Mouse (Mus musculus) limb, embryonic 15.5 days (tissue): ENCODE data around the gene Baiap2. TPM values are rescaled to one million over a fixed set of nuclear protein-coding genes. Genes with fewer than 3 reads are reported as not detected.

ENCODE experiments used
- ATAC-seq: fragments of 200-750 bp; cut with Nextera tagmentation; 2 replicates; pipeline ENCODE4 v1.8.0; 2017; ENCODE audit warnings: low read depth, moderate TSS enrichment; ENCODE audit not compliant: insufficient number of reproducible peaks, low FRiP score, low TSS enrichment
- H3K27ac ChIP-seq: fragments of 300-500 bp; sonication (generic); 2 replicates; pipeline ENCODE4 v1.5.1; 2015; ENCODE audit warnings: moderate library complexity, mild to moderate bottlenecking, inconsistent platforms
- H3K27me3 ChIP-seq: fragments of 300-500 bp; sonication (generic); 2 replicates; pipeline ENCODE4 v1.6.1; 2015; ENCODE audit warnings: inconsistent platforms
- H3K36me3 ChIP-seq: fragments of 300-500 bp; sonication (generic); 2 replicates; pipeline ENCODE4 v1.6.1; 2015; ENCODE audit warnings: inconsistent platforms
- H3K4me1 ChIP-seq: fragments of 300-500 bp; sonication (generic); 2 replicates; pipeline ENCODE4 v1.6.1; 2015; ENCODE audit warnings: inconsistent platforms
- H3K4me2 ChIP-seq: fragments of 300-500 bp; sonication (generic); 2 replicates; pipeline ENCODE4 v1.6.1; 2015; ENCODE audit warnings: mild to moderate bottlenecking, inconsistent platforms
- H3K4me3 ChIP-seq: fragments of 300-500 bp; sonication (generic); 2 replicates; pipeline ENCODE4 v1.5.1; 2015; ENCODE audit warnings: mild to moderate bottlenecking, inconsistent platforms
- H3K9ac ChIP-seq: fragments of 300-500 bp; sonication (generic); 2 replicates; pipeline ENCODE4 v1.6.1; 2015; ENCODE audit warnings: inconsistent platforms
- H3K9me3 ChIP-seq: fragments of 300-500 bp; sonication (generic); 2 replicates; pipeline ENCODE4 v1.6.1; 2016; ENCODE audit warnings: inconsistent platforms
- WGBS: fragments of 180-500 bp; shearing (Covaris S2); methylation state at CpG from one replicate; pipeline ENCODE4 v1.1.7; 2015; 5-methylcytosine and 5-hydroxymethylcytosine counted together
- polyA plus RNA-seq: library from polyadenylated mRNA; unstranded; fragments of >200 nt; fragmentation: Nextera tagmentation; extraction: Ambion mirVana; gene quantifications from 2 replicates; pipeline ENCODE4 v1.2.1, GENCODE M21; 2015

Gene Baiap2
- polyA plus RNA-seq, 1 experiment from 2014 or later = 40.2 TPM

DNA sequence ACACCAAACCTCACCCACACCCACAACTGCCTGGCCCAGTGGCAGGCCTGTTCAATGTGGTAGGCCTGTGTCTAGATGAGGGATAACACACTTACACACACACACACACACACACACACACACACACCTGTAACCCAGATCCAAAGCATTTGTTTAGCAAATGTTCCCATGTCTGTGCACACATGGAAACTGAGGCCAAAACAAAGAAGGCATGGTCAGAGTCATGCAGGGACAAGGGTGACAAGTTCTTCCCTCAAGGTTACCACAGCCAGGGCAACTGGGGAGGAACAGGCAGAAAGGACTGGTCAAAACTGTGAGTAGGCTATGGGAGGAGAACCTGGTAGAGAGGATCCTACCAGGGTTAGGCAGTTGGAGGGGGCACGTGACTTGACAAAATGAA, 65.9 kb downstream of the Baiap2 start:
- no peak overlapping the region for H3K27ac ChIP-seq
- no peak overlapping the region for H3K4me2 ChIP-seq
- H3K9ac ChIP-seq = no peak overlapping the region
- no peaks in the 10 kb centered on the region for H3K9me3 ChIP-seq
- peaks cover 14% of the 10 kb centered on the region for H3K4me1 ChIP-seq
- peaks cover 11% of the 10 kb centered on the region for H3K27me3 ChIP-seq
- no peak overlapping the region for H3K4me3 ChIP-seq
- no peak for ATAC-seq
- H3K36me3 ChIP-seq = peaks cover 20% of the 10 kb centered on the region
- 92% methylated on average over 1 of the region's 1 CpGs for WGBS

- H3K9me3 ChIP-seq = no peaks in the 10 kb centered on the region
- H3K4me3 ChIP-seq = no peak overlapping the region
- no peak overlapping the region for H3K27ac ChIP-seq
- no peak overlapping the region for H3K4me2 ChIP-seq
- peaks cover 11% of the 10 kb centered on the region for H3K27me3 ChIP-seq
- no peak overlapping the region for H3K9ac ChIP-seq
- peaks cover 16% of the 10 kb centered on the region for H3K4me1 ChIP-seq
- ATAC-seq = no peak
- WGBS = 83% methylated on average over 8 of the region's 8 CpGs
- peaks cover 19% of the 10 kb centered on the region for H3K36me3 ChIP-seq
Measured at GRCm38 (mm10) chr11:120008956-120009355, 66.4 kb downstream of the Baiap2 start.

DNA sequence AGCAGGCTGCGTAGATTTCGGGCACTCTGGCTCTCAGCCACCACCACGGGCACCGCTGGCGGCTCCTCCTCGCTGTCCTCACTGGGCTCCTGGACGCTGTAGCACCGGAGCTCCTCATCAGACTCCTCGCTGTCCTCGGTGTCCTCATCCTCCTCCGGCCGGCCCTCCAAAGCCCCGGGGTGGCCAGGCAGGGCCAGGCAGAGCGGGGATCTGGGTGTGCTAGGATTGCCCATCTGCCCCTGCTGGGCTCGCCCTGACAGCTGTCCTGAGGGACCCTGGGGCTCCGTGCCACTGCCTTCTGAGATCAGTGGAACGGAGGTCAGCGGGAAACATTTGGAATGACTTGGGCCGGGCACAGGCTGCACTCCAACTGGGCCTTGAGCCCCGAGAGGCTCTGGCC, 67.4 kb downstream of the Baiap2 start:
- WGBS = 84% methylated on average over 20 of the region's 20 CpGs
- Histone ChIP-seq H3K9ac (no peak overlapping the region), H3K4me3 (no peak overlapping the region), H3K36me3 (peaks cover 17% of the 10 kb centered on the region), H3K27me3 (peaks cover 11% of the 10 kb centered on the region), H3K4me1 (peaks cover 16% of the 10 kb centered on the region), H3K9me3 (no peaks in the 10 kb centered on the region), H3K27ac (no peak overlapping the region), H3K4me2 (no peak overlapping the region)
- no peak for ATAC-seq

DNA sequence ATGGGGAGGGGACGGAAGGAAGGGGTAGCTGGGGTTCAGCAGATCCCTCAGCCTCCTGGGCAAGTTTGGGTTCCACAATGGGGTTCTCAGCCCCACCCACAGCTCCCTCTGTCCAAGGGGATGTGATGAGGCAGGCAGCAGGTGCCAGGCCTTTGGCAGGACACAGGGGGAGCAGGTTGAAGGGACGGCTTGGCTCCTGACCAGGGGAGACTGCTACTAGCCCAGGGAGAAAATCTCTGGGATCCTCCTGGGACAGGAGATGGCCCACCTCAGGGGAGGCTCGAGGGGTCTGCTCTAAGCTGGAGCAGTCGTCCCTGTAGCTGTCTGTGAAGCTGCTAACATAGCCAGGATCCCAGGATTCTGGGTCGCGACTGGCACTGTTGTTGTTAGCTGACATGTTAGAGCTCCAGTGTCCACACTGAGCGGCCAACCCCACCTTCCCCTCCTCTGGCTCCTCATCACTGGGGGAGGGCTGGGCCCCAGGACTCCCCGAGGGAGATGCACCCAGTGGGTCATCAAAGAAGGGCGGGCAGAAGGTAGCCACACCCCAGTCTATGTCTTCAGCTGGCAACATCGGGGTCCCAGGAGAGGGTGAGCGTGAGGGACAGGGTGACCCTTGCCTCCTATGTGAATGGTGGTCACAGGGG, 68.7 kb downstream of the Baiap2 start:
- Histone ChIP-seq H3K4me3 (no peak overlapping the region), H3K27me3 (peaks cover 11% of the 10 kb centered on the region), H3K9ac (no peak overlapping the region), H3K4me1 (peaks cover 16% of the 10 kb centered on the region), H3K4me2 (peak overlapping the region; percentile 24; the same call in 1 of the 2 replicates), H3K9me3 (no peaks in the 10 kb centered on the region), H3K27ac (no peak overlapping the region), H3K36me3 (peaks cover 8% of the 10 kb centered on the region)
- no peak for ATAC-seq
- 78% methylated on average over 11 of the region's 11 CpGs for WGBS

DNA sequence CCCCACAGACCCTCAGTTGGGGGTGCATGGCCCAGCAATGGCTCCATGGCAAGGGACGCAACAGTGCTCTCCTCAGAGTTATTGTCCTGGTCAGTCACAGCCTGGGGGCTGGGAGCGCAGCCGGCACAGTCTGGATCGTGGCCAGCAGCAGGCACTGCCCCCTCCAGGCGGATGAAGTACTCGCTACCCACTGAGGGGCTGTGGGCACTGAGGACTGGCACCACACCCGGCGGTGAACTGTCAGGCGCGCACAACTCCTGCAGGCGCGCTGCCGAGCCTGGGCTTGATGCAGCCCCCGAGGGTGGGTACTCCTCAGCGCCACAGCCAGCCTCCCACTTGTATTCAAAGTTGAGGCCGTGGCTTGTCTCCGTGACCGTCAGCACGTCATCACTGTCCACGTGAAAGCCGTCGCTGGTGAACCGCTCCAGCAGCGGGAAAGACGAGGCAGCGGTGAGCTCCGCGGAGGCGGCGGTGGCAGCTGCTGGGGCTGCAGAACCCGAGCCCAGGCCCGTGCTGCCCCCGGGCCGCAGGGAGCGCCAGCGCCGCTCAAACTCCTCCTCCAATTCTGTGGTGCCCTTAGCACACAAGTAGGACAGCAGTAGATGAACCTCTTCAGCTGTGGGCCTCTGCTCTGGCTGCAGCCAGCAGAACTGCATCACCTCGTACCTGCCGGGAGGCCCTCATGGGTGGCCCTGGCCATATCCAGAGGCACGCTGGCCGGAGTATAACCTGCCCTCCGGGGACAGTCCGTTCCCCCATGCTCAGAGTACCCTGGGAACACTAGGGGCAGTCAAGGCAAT, 69.4 kb downstream of the Baiap2 start:
- Histone ChIP-seq H3K36me3 (peaks cover 1% of the 10 kb centered on the region; the same call in 1 of the 2 replicates), H3K4me1 (peaks cover 16% of the 10 kb centered on the region), H3K27me3 (peaks cover 11% of the 10 kb centered on the region), H3K9me3 (no peaks in the 10 kb centered on the region), H3K9ac (no peak overlapping the region), H3K27ac (no peak overlapping the region), H3K4me3 (no peak overlapping the region; the same call in 1 of the 2 replicates), H3K4me2 (peak overlapping the region; percentile 24)
- WGBS = 34% methylated on average over 43 of the region's 43 CpGs
- no peak for ATAC-seq

GRCm38 (mm10) chr11:120012702-120013101, 70.1 kb downstream of the Baiap2 start:
- Histone ChIP-seq H3K4me1 (peaks cover 16% of the 10 kb centered on the region), H3K27me3 (peaks cover 11% of the 10 kb centered on the region), H3K27ac (no peak overlapping the region), H3K9ac (no peak overlapping the region), H3K9me3 (no peaks in the 10 kb centered on the region), H3K4me2 (no peak overlapping the region), H3K36me3 (no peaks in the 10 kb centered on the region), H3K4me3 (no peak overlapping the region)
- no peak for ATAC-seq
- WGBS = 82% methylated on average over 13 of the region's 13 CpGs

DNA sequence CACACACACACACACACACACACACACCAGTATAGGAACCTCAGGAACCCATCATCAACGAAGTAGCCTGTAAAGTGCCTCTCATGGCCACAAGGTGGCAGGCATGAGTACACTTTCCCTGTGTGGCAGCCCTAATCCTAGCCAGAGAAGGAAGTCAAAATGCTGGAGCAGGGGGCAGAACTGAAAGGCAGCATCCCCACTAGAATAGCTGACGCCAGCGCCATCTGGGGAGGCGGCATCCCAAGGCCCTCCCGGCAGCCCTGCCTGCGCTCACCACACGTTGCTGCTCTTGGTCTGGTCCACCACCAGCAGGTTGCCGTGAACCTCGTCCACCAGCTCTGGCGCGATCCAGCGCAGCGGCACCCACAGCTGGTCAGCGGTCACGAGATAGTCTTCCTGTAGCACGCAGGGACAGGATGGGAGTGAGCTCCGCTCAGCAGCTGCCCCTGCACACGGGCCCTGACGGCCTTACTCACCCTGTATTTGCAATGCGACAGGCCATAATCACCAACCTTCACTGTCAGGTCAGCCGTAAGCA, 70.7 kb downstream of the Baiap2 start:
- Histone ChIP-seq H3K4me3 (peak overlapping the region; percentile 35), H3K36me3 (no peaks in the 10 kb centered on the region), H3K4me1 (peaks cover 16% of the 10 kb centered on the region), H3K27me3 (peaks cover 11% of the 10 kb centered on the region), H3K4me2 (peak overlapping the region; percentile 57), H3K27ac (no peak overlapping the region), H3K9me3 (no peaks in the 10 kb centered on the region), H3K9ac (peak overlapping the region; percentile 8; the same call in 1 of the 2 replicates)
- ATAC-seq = peak; percentile 57; the same call in 1 of the 2 replicates
- WGBS = 17% methylated on average over 21 of the region's 21 CpGs

DNA sequence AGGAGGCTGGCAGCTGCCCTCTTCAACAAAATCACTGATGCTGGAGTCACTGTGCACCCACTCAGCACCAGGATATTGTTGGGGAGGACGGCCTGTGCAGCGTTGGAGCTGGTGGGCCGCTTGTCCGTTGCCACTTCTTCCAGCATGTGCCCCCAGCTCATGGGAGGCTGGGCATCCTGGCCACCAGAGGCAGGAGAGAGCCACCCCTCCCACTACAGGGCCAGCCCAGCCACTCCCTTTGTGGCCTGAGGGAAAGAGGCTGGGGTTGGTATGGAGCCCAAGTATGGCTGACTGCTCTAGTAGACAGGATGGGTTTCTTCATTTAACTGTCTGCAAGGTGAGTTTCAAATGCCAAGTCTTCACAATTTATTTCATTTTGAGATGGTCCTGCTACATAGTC, 72.2 kb downstream of the Baiap2 start:
- Histone ChIP-seq H3K4me2 (no peak overlapping the region), H3K9ac (no peak overlapping the region), H3K4me3 (no peak overlapping the region), H3K9me3 (no peaks in the 10 kb centered on the region), H3K27ac (no peak overlapping the region), H3K36me3 (no peaks in the 10 kb centered on the region), H3K27me3 (peaks cover 11% of the 10 kb centered on the region), H3K4me1 (peaks cover 16% of the 10 kb centered on the region)
- no peak for ATAC-seq
- WGBS = 90% methylated on average over 4 of the region's 4 CpGs

DNA sequence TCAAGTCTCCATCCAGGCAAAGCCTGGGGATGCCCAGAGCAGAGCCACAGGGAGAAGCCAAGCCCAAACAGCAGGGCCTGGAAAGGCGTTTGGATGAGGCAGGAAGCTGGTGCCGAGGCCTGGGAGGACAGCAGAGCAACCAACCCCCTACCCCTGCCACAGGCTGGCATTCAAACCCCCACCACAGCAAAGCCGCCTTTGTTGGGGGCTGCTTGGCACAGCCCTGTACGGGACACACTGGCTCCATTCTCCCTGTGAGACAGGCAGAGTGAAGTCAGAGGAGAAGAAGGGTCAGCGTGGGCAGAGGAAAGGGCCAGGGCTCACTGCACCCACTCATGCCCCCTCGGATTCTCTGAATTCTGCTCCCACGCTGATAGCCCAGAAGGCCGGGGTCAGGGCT, 74.4 kb downstream of the Baiap2 start:
- Histone ChIP-seq H3K36me3 (no peaks in the 10 kb centered on the region), H3K4me3 (no peak overlapping the region), H3K4me1 (peaks cover 12% of the 10 kb centered on the region), H3K9ac (no peak overlapping the region), H3K4me2 (no peak overlapping the region), H3K9me3 (no peaks in the 10 kb centered on the region), H3K27ac (no peak overlapping the region), H3K27me3 (peaks cover 6% of the 10 kb centered on the region; the same call in 1 of the 2 replicates)
- 84% methylated on average over 8 of the region's 8 CpGs for WGBS
- no peak for ATAC-seq

DNA sequence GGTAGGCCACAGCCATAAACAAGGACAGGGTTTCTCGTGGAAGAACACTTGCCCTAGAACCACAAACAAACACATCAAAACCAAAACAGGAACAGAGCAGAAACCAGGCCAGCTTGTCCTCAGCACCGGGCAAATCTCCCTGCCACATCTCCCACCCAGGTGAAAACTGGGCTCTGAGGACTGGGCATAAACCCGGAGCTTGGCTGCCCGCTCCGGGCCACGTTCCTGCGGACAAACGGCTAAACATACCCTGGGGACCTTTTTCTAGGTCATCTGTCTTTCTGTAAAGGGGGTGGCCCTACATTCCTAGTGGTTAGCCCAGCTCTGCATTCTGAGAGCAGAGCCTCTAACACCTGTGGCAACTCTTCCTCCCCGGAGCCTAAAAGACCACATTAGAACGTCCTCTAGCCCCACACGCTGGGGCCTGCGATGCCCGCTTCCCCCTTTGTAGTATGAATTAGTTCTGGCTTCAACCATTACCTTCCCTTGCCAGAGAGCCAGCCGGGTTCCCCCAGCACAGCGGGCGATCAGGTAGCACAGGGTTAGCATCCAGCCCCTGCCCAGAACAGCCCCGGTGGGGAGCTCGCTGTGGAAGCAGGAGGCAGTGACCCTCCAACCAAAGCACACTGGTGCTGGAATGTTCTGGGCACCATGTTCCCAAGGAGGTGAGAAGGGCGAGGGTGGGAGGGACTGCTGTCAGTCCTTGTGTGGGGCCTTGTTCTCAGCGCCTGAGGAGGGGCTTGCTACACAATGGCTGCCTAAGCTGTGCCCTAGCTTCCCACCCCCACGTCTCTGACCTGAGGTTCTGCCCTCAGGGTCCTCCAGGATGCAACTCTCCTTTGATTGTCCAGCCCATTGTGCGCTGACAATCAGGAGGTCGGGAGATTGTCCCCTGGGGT, 77.2 kb downstream of the Baiap2 start:
- no peak overlapping the region for H3K4me3 ChIP-seq
- ATAC-seq = no peak
- no peaks in the 10 kb centered on the region for H3K36me3 ChIP-seq
- no peak overlapping the region for H3K4me2 ChIP-seq
- no peak overlapping the region for H3K27ac ChIP-seq
- no peak overlapping the region for H3K9ac ChIP-seq
- no peaks in the 10 kb centered on the region for H3K9me3 ChIP-seq
- peaks cover 5% of the 10 kb centered on the region for H3K4me1 ChIP-seq
- WGBS = 61% methylated on average over 23 of the region's 23 CpGs
- H3K27me3 ChIP-seq = no peaks in the 10 kb centered on the region

GRCm38 (mm10) chr11:120021367-120021766, 78.8 kb downstream of the Baiap2 start:
- no peaks in the 10 kb centered on the region for H3K27me3 ChIP-seq
- no peak overlapping the region for H3K9ac ChIP-seq
- ATAC-seq = no peak
- H3K27ac ChIP-seq = no peak overlapping the region
- H3K4me2 ChIP-seq = no peak overlapping the region
- H3K36me3 ChIP-seq = no peaks in the 10 kb centered on the region
- H3K4me1 ChIP-seq = peaks cover 5% of the 10 kb centered on the region
- WGBS = 91% methylated on average over 16 of the region's 16 CpGs
- H3K4me3 ChIP-seq = no peak overlapping the region
- H3K9me3 ChIP-seq = no peaks in the 10 kb centered on the region
